Mouse (Mus musculus): Measurements from ENCODE around the gene Foxn2.

DNA sequence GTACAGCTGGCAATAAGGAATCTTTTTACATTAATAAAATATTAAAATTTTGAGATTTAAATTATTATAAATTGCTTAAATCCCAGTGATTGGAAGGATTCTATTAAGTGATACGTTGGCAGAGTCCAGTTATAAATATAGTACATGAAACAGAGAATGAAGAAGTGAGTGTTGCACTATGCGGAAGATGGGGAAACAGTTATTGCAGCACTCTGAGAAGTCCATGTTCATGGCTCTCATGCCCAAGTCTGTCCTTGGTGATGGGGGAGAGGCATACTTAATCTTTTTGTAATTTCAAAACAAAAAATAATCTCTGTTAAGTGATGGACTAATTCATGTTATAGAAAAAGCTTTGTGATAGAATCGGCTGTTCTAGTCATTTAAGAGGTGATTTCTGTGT, 17.6 kb downstream of the Foxn2 start:
- TF ChIP-seq TAL1 (IDR thresholded peaks at IDR 0.05; ENCODE audit: low read length), result no peak
- no peak for TF ChIP-seq GATA1 (IDR thresholded peaks at IDR 0.05; ENCODE audit: low read length)
